Mouse (Mus musculus) liver, adult 2 months (tissue): ENCODE measurements around the gene Brwd1. TPM values are rescaled to one million over a fixed set of nuclear protein-coding genes. Genes with fewer than 3 reads are reported as not detected.
"Not testable (repeated sequence)": the region's sequence is repeated elsewhere in the genome, so short reads cannot be mapped to it uniquely, and the experiment has no call there.

ENCODE experiments used
- DNase-seq: peaks from one replicate; pipeline ENCODE4 v3.0.0-alpha.2; 2011; ENCODE audit warnings: low read depth, low spot score; ENCODE audit errors: extremely low read depth
- H3K27ac ChIP-seq: fragments of 200-500 bp; replicated peaks from 2 replicates; pipeline ENCODE4 v1.5.1; 2012; ENCODE audit warnings: low read depth, mild to moderate bottlenecking, control low read depth, inconsistent platforms, low read length; ENCODE audit not compliant: insufficient read depth
- H3K27me3 ChIP-seq: fragments of 200-500 bp; 2 replicates; pipeline ENCODE4 v1.6.1; 2012; ENCODE audit warnings: mild to moderate bottlenecking, moderate library complexity, low read length, inconsistent platforms; ENCODE audit not compliant: control insufficient read depth, insufficient read depth
- H3K36me3 ChIP-seq: fragments of 200-500 bp; 2 replicates; pipeline ENCODE4 v1.6.1; 2012; ENCODE audit warnings: low read length, inconsistent platforms; ENCODE audit not compliant: control insufficient read depth, insufficient read depth
- H3K4me1 ChIP-seq: fragments of 200-500 bp; 2 replicates; pipeline ENCODE4 v1.6.1; 2011; ENCODE audit warnings: low read length; ENCODE audit not compliant: control insufficient read depth, insufficient read depth
- H3K4me3 ChIP-seq: fragments of 200-500 bp; 2 replicates; pipeline ENCODE4 v1.5.1; 2011; ENCODE audit warnings: low read depth, mild to moderate bottlenecking, control low read depth, low read length, moderate library complexity; ENCODE audit not compliant: insufficient read depth
- H3K79me2 ChIP-seq: fragments of 200-500 bp; 2 replicates; pipeline ENCODE4 v1.6.1; 2012; ENCODE audit warnings: inconsistent platforms, mild to moderate bottlenecking, low read length, moderate library complexity; ENCODE audit not compliant: control insufficient read depth, insufficient read depth
- H3K9ac ChIP-seq: fragments of 200-500 bp; 2 replicates; pipeline ENCODE4 v1.6.1; 2012; ENCODE audit warnings: low read depth, mild to moderate bottlenecking, control low read depth, inconsistent platforms, low read length
- CTCF ChIP-seq: fragments of 200-500 bp; IDR thresholded peaks from 2 replicates; pipeline ENCODE4 v1.5.1; 2011; ENCODE audit warnings: low read depth, low read length, control low read depth
- POLR2A ChIP-seq: fragments of 200-500 bp; IDR thresholded peaks from 2 replicates; pipeline ENCODE4 v1.6.1; 2011; ENCODE audit warnings: low read length, control low read depth; ENCODE audit not compliant: insufficient read depth; ENCODE audit errors: extremely low read depth
- WGBS: fragments of 180-500 bp; shearing (Covaris S2); methylation state at CpG from one replicate; pipeline ENCODE4 v1.1.7; 2018; 5-methylcytosine and 5-hydroxymethylcytosine counted together
- polyA plus RNA-seq: library from polyadenylated mRNA; depleted of rRNA; stranded (reverse); fragments of >200 nt; gene quantifications from 2 replicates; pipeline ENCODE4 v1.2.3, GENCODE M21; 2012
- total RNA-seq: library from RNA; depleted of rRNA; stranded (reverse); fragments of >200 nt; gene quantifications from 2 replicates; pipeline ENCODE4 v1.2.3, GENCODE M21; 2014

Brwd1 gene
- total and polyA plus RNA-seq, 2 experiments = 12.3 to 59.8 TPM

DNA sequence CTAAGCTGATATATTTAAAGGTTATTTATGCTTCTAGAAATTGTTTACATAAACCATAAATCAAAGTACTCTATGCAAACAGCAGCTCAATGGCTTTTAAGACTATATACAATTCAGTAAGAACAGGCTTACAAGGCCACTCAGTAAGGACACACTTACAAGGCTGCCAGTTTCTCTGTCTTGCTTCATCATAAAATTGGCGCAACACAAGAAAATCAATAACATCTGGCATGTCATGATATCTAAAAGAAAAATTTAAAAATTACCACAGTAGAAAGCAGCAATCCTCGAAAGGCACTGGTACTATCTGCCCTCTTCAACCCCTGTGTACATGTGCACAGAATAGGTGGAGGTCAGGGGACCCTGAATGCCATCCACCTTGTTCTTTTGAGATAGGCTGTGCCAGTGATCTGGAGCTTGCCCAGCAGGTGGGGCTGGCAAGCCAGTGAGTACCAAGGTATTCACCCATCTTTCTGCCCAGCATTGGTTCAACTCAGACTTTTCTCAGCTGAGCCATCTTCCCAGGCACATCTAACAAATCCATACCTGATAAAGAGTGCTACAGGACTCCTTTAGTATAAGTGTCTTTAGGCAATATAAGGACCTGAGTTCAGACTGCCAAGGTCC lies 51.7 kb downstream of the Brwd1 start:
- Histone ChIP-seq H3K9ac (no peak overlapping the region), H3K79me2 (no peaks in the 10 kb centered on the region), H3K27ac (no peak overlapping the region), H3K27me3 (no peaks in the 10 kb centered on the region), H3K36me3 (peaks cover 83% of the 10 kb centered on the region), H3K4me1 (peaks cover 2% of the 10 kb centered on the region; the same call in 1 of the 2 replicates), H3K4me3 (no peak overlapping the region)
- peak; percentile 62 for TF ChIP-seq CTCF
- no peak for TF ChIP-seq POLR2A
- DNase-seq = peak; percentile 81
- WGBS = 36% methylated on average over 2 of the region's 2 CpGs

DNA sequence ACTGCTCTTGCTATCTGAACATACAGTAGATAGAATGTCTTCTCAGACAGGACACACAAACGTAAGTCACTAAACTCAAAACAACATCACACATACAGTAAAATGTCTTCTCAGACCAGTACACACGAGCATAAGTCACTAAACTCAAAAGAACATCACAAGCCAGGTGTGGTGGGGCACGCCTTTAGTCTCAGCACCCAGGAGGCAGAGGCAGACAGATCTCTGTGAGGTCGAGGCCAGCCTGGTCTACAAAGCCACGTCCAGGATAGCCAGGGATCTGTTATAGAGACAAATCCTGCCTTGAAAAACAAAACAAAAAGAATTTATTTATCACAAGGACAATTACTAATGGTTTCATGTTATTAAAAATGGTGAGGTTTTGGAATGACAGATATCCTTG lies 56.1 kb downstream of the Brwd1 start:
- Histone ChIP-seq H3K36me3 (peaks cover 75% of the 10 kb centered on the region), H3K4me1 (peaks cover 2% of the 10 kb centered on the region; the same call in 1 of the 2 replicates), H3K27me3 (no peaks in the 10 kb centered on the region), H3K79me2 (peaks cover 2% of the 10 kb centered on the region; the same call in 1 of the 2 replicates), H3K9ac (no peak overlapping the region), H3K27ac (no peak overlapping the region), H3K4me3 (no peak overlapping the region)
- WGBS = 92% methylated on average over 5 of the region's 5 CpGs
- DNase-seq = no peak
- TF ChIP-seq POLR2A (no peak), CTCF (no peak)

DNA sequence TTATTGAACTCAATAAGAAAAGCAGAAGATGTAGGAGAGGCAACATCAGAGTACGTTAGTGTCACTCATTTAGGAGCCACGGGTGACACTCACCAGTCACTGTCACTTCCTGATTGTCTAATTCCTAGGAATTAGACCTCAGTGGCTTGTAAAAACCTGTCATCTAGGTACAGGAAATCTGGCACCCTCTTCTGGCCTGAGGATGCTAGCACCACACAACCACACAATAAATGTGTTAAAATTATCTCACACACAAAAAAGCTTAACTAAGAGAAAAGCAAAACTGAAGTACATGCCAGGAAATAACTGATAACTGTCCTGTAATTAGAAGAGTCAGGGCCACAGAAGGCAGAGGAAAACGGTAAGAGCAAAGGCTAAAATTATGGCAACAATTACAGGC lies 57.1 kb downstream of the Brwd1 start:
- Histone ChIP-seq H3K4me3 (no peak overlapping the region), H3K36me3 (peaks cover 79% of the 10 kb centered on the region), H3K79me2 (peaks cover 2% of the 10 kb centered on the region; the same call in 1 of the 2 replicates), H3K9ac (no peak overlapping the region), H3K27me3 (no peaks in the 10 kb centered on the region), H3K4me1 (no peaks in the 10 kb centered on the region), H3K27ac (no peak overlapping the region)
- no peak for DNase-seq
- TF ChIP-seq POLR2A (no peak), CTCF (no peak)
- WGBS = 71% methylated on average over 3 of the region's 3 CpGs

DNA sequence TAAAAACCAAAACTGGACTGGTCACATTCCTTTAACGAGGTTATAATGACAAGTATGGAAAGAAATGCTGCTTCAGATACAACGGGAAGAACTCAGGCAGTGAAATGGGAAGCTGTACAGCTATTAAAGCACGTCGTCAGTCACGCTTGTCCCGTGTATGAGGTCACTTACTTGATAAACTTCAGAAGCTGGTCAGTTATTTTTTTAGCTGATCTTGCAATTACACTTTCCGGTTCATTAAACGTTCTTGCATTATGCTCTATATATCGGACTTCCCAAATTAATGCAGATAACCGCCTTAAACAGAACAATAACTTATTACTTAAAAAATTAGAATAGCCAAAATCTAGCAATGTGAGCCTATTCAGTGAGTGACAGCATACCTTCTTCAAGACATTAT lies 61.3 kb downstream of the Brwd1 start:
- H3K9ac ChIP-seq = no peak overlapping the region
- no peaks in the 10 kb centered on the region for H3K4me1 ChIP-seq
- H3K27ac ChIP-seq = no peak overlapping the region
- no peak for DNase-seq
- H3K27me3 ChIP-seq = no peaks in the 10 kb centered on the region
- TF ChIP-seq POLR2A (no peak), CTCF (no peak)
- H3K79me2 ChIP-seq = peaks cover 2% of the 10 kb centered on the region; the same call in 1 of the 2 replicates
- whole genome bisulfite sequencing = 83% methylated on average over 10 of the region's 10 CpGs
- H3K36me3 ChIP-seq = peaks cover 77% of the 10 kb centered on the region
- H3K4me3 ChIP-seq = no peak overlapping the region

DNA sequence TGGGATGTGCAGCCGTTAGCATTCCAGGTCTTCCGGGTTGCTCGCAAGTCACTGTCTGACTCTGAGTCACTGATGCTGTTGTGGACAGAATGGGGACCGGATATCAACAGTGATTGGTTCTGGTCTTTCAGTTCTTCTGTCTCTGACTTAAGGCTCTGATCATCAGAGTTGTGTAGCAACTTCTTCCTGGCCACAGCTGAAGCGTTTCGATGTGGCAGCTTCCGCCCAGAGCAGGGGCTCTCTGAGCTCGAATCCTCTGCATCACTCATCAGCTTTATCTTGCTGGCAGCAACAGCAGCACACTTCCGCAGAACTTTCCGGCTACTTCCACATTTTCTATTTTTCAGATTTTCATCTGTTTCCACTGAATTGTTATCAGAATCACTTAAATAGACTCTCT lies 73.2 kb downstream of the Brwd1 start:
- no CpG with 5 or more reads among the region's 10 CpGs for WGBS
- H3K4me1 ChIP-seq, H3K27me3 ChIP-seq, H3K9ac ChIP-seq, H3K79me2 ChIP-seq, H3K27ac ChIP-seq, DNase-seq, H3K4me3 ChIP-seq: not testable (repeated sequence)
- peaks cover 25% of the 10 kb centered on the region for H3K36me3 ChIP-seq

DNA sequence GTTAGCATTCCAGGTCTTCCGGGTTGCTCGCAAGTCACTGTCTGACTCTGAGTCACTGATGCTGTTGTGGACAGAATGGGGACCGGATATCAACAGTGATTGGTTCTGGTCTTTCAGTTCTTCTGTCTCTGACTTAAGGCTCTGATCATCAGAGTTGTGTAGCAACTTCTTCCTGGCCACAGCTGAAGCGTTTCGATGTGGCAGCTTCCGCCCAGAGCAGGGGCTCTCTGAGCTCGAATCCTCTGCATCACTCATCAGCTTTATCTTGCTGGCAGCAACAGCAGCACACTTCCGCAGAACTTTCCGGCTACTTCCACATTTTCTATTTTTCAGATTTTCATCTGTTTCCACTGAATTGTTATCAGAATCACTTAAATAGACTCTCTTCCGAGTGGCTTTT lies 78.0 kb downstream of the Brwd1 start:
- DNase-seq, H3K9ac ChIP-seq, H3K27ac ChIP-seq, H3K79me2 ChIP-seq, H3K27me3 ChIP-seq, H3K4me3 ChIP-seq, H3K4me1 ChIP-seq: not testable (repeated sequence)
- peaks cover 41% of the 10 kb centered on the region for H3K36me3 ChIP-seq
- no CpG with 5 or more reads among the region's 10 CpGs for WGBS
